ENCODE assay signal across 9 mouse cellular contexts in the genomic region with DNA sequence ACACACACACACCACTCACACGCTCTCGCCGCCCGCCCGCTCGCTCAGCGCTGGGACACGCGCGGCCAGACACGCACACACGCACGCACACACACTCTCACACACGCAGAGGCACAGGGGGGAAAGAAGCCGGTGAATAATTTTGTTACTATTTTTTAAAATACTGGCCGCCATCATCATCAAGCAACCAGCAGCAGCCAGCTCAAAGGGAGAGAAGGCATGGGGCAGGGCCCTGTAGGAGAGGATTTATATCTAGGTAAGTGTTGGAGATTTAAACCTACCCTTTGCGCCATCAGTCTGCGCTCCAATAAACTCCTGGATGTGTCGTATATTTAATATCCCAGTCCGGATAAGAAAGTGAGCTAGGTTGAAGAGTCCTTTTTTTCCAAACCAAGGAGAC. TPM values are rescaled to one million over a fixed set of nuclear protein-coding genes. Genes with fewer than 3 reads are reported as not detected.
DNase-seq lines count a peak whose midpoint lies in the region; ATAC-seq lines count a peak whose summit lies in the region.
"Had no signal": no experiment of that assay in that cellular context is flagged by ENCODE, and none has a peak within 500 bp of the region (broad histone marks: within the 10 kb centered on the region; RNA-seq: fewer than 3 reads in every experiment).

No protein-coding gene starts in this region.

- DNase-seq in adrenal gland, postnatal 14 days, result peak; percentile 48
- DNase-seq in adrenal gland, postnatal 4 days (ENCODE audit: low spot score in 2 of 2), result no peak
- peak; percentile 63 for DNase-seq in MN1 (ENCODE audit: low spot score)
- DNase-seq in limb, embryonic 11.5 days (ENCODE audit: low spot score), result peak; percentile 64
- DNase-seq in layer of hippocampus, adult 18-20 months (ENCODE audit: low spot score in 2 of 2), result no peak
- no peak for DNase-seq in gastrocnemius, postnatal 36 days

- H3K9me3 ChIP-seq in forebrain, embryonic 16.5 days (ENCODE audit: control insufficient read depth, low read length), result no peaks in the 10 kb centered on the region
- no peaks in the 10 kb centered on the region for H3K9me3 ChIP-seq in limb, embryonic 11.5 days (ENCODE audit: control insufficient read depth, low read length)
- H3K9me3 ChIP-seq in midbrain, embryonic 16.5 days (replicated peaks; ENCODE audit: control insufficient read depth, low read length, poor library complexity, severe bottlenecking), result no peaks in the 10 kb centered on the region

- peak overlapping the region; percentile 77 for H3K4me2 ChIP-seq in forebrain, embryonic 16.5 days (ENCODE audit: low read length)
- H3K4me2 ChIP-seq in limb, embryonic 11.5 days (ENCODE audit: low read depth, severe bottlenecking), result peak overlapping the region; percentile 89
- peak overlapping the region; percentile 72 for H3K4me2 ChIP-seq in midbrain, embryonic 16.5 days (ENCODE audit: low read length)

- WGBS in forebrain, embryonic 16.5 days, result 0% methylated on average over 20 of the region's 20 CpGs
- under 1% methylated on average over 20 of the region's 20 CpGs for WGBS in limb, embryonic 11.5 days
- 0% methylated on average over 20 of the region's 20 CpGs for WGBS in midbrain, embryonic 16.5 days

- intact Hi-C loops in gastrocnemius, postnatal 36 days (cut with DNase I), result no loop called here

- peaks cover 8% of the 10 kb centered on the region; the same call in 1 of the 2 replicates for H3K4me1 ChIP-seq in forebrain, embryonic 16.5 days (replicated peaks; ENCODE audit: control insufficient read depth, insufficient read depth, low read length)
- H3K4me1 ChIP-seq in limb, embryonic 11.5 days (ENCODE audit: control insufficient read depth, insufficient read depth, low read length), result peaks cover 18% of the 10 kb centered on the region; the same call in 1 of the 2 replicates
- H3K4me1 ChIP-seq in midbrain, embryonic 16.5 days (ENCODE audit: control insufficient read depth, insufficient read depth, low read length), result peaks cover 16% of the 10 kb centered on the region; the same call in 1 of the 2 replicates

- H3K27ac ChIP-seq in forebrain, embryonic 16.5 days (ENCODE audit: low read length), result peak overlapping the region; percentile 99
- H3K27ac ChIP-seq in limb, embryonic 11.5 days (replicated peaks; ENCODE audit: low read depth, low read length), result peak overlapping the region; percentile 86
- H3K27ac ChIP-seq in midbrain, embryonic 16.5 days (ENCODE audit: low read length), result peak overlapping the region; percentile 84

- H3K27me3 ChIP-seq in forebrain, embryonic 16.5 days (replicated peaks; ENCODE audit: control insufficient read depth, insufficient read depth, low read length), result no peaks in the 10 kb centered on the region
- H3K27me3 ChIP-seq in limb, embryonic 11.5 days (ENCODE audit: control insufficient read depth, insufficient read depth, low read length), result 0 out of 2 replicates have a peak, but pooled peaks cover 3% of the 10 kb centered on the region
- H3K27me3 ChIP-seq in midbrain, embryonic 16.5 days (ENCODE audit: control insufficient read depth, insufficient read depth, low read depth, low read length), result no peaks in the 10 kb centered on the region; the same call in 1 of the 2 replicates
- H3K27me3 ChIP-seq: CH12.LX had no signal

- H3K4me3 ChIP-seq in forebrain, embryonic 16.5 days (replicated peaks; ENCODE audit: low read length), result peak overlapping the region; percentile 83
- peak overlapping the region; percentile 64 for H3K4me3 ChIP-seq in limb, embryonic 11.5 days (ENCODE audit: low read depth, low read length)
- peak overlapping the region; percentile 43 for H3K4me3 ChIP-seq in midbrain, embryonic 16.5 days (ENCODE audit: low read depth, low read length)

- H3K36me3 ChIP-seq in forebrain, embryonic 16.5 days (ENCODE audit: control insufficient read depth, insufficient read depth), result no peaks in the 10 kb centered on the region
- no peaks in the 10 kb centered on the region for H3K36me3 ChIP-seq in limb, embryonic 11.5 days (ENCODE audit: control insufficient read depth, insufficient read depth, low read length)
- H3K36me3 ChIP-seq in midbrain, embryonic 16.5 days (ENCODE audit: control insufficient read depth, insufficient read depth, low read length), result no peaks in the 10 kb centered on the region

- peak overlapping the region; percentile 98 for H3K9ac ChIP-seq in forebrain, embryonic 16.5 days (replicated peaks; ENCODE audit: low read depth, low read length)
- H3K9ac ChIP-seq in limb, embryonic 11.5 days (ENCODE audit: low read length), result peak overlapping the region; percentile 90
- H3K9ac ChIP-seq in midbrain, embryonic 16.5 days (ENCODE audit: low read depth, low read length), result peak overlapping the region; percentile 74

- ATAC-seq in forebrain, embryonic 16.5 days, result no peak
- ATAC-seq in limb, embryonic 11.5 days (ENCODE audit: insufficient number of reproducible peaks, low FRiP score, low TSS enrichment, low read depth), result no peak
- no peak for ATAC-seq in midbrain, embryonic 16.5 days

RNA-seq across cellular contexts. Expression of gene Meis2, which starts 1.1 kb away (rescaled TPM):
- total RNA-seq in adrenal gland, postnatal 14 days (2021), result 150 and 159 TPM in 2 replicates
- total RNA-seq in adrenal gland, postnatal 4 days (2021), result 100 to 1,000 TPM; 159 to 160 TPM
- polyA plus RNA-seq in forebrain, embryonic 16.5 days (2015; fragmentation: Nextera tagmentation; extraction: Ambion mirVana), result 143 and 154 TPM in 2 replicates
- 51.4 and 53.9 TPM in 2 replicates for polyA plus RNA-seq in limb, embryonic 11.5 days (2014; fragmentation: Nextera tagmentation; extraction: Ambion mirVana)
- polyA plus RNA-seq in midbrain, embryonic 16.5 days (2015; fragmentation: Nextera tagmentation; extraction: Ambion mirVana), result 62.5 and 70.2 TPM in 2 replicates
- 10 to 100 TPM; 40.7 to 41.2 TPM for total RNA-seq in layer of hippocampus, adult 18-20 months (2021)
- total RNA-seq in gastrocnemius, postnatal 36 days (2021), result under 1 TPM; 0.86 to 0.97 TPM
- total RNA-seq: CH12.LX had no signal

Comparison
In these comparisons a context has a peak if more than half of its experiments do, and no peak if none do; other contexts are left out.
1. DNase-seq: peak in adrenal gland, postnatal 14 days (single experiment), MN1 (single experiment) and limb, embryonic 11.5 days (single experiment); none in adrenal gland, postnatal 4 days (0 of 2), layer of hippocampus, adult 18-20 months (0 of 2) and gastrocnemius, postnatal 36 days (0 of 2).
2. RNA of gene Meis2, which starts 1.1 kb away (total RNA-seq): 159 to 160 TPM in adrenal gland, postnatal 4 days, 150 to 159 TPM in adrenal gland, postnatal 14 days and 40.7 to 41.2 TPM in layer of hippocampus, adult 18-20 months; 0.86 to 0.97 TPM in gastrocnemius, postnatal 36 days; every median in the first group is over 10 times any median in the second.
3. Peak in every context shown above with its lines, with median percentiles within 50 percentile points of each other: H3K27ac ChIP-seq, H3K4me2 ChIP-seq, H3K4me3 ChIP-seq and H3K9ac ChIP-seq.